Mouse (Mus musculus): ENCODE results near the gene Loxl3. TPM values are rescaled to one million over a fixed set of nuclear protein-coding genes. Genes with fewer than 3 reads are reported as not detected.

The Loxl3 gene
- polyA plus RNA-seq, 1 experiment from 2014 or later, result 8.0 TPM

MicroRNAs encoded within 50 kb of the gene (microRNA counts, 519-probe panel; counts per million panel counts)
- not detected for microRNA mmu-miR-3470a+mmu-miR-3470b

Small RNAs within 50 kb of the gene (microRNA-seq; reads per million reads assigned to microRNA genes)
- gene Mir3470a (not detected), gene Mir7040 (not detected)

Other genes starting within 250 kb of the Loxl3 start
- 4.6 and 5.9 TPM in 2 replicates for gene Sema4f, start 94.4 kb upstream of the Loxl3 start, polyA plus RNA-seq (2016; fragmentation: Nextera tagmentation; extraction: Ambion mirVana)
- gene M1ap, start 87.3 kb upstream of the Loxl3 start, polyA plus RNA-seq (2016; fragmentation: Nextera tagmentation; extraction: Ambion mirVana), result not detected in 2 replicates
- gene Dok1, start 702 bp upstream of the Loxl3 start, polyA plus RNA-seq (2016; fragmentation: Nextera tagmentation; extraction: Ambion mirVana), result 4.9 and 5.4 TPM in 2 replicates
- 137 and 142 TPM in 2 replicates for gene Aup1, start 20.3 kb downstream of the Loxl3 start, polyA plus RNA-seq (2016; fragmentation: Nextera tagmentation; extraction: Ambion mirVana)
- 64.3 and 65.9 TPM in 2 replicates for gene Htra2, start 21.1 kb downstream of the Loxl3 start, polyA plus RNA-seq (2016; fragmentation: Nextera tagmentation; extraction: Ambion mirVana)
- gene Dqx1, start 23.7 kb downstream of the Loxl3 start, polyA plus RNA-seq (2016; fragmentation: Nextera tagmentation; extraction: Ambion mirVana), result 0.63 and 0.88 TPM in 2 replicates
- gene Tlx2, start 36.1 kb downstream of the Loxl3 start, polyA plus RNA-seq (2016; fragmentation: Nextera tagmentation; extraction: Ambion mirVana), result not detected in 2 replicates
- 36.3 and 37.0 TPM in 2 replicates for gene Pcgf1, start 43.7 kb downstream of the Loxl3 start, polyA plus RNA-seq (2016; fragmentation: Nextera tagmentation; extraction: Ambion mirVana)
- gene Lbx2, start 52.2 kb downstream of the Loxl3 start, polyA plus RNA-seq (2016; fragmentation: Nextera tagmentation; extraction: Ambion mirVana), result 0.27 TPM in 1 of 2 replicates, not detected in the other
- gene Ccdc142, start 67.4 kb downstream of the Loxl3 start, polyA plus RNA-seq (2016; fragmentation: Nextera tagmentation; extraction: Ambion mirVana), result 2.6 and 3.4 TPM in 2 replicates
- gene Gm42688, start 67.4 kb downstream of the Loxl3 start, polyA plus RNA-seq (2016; fragmentation: Nextera tagmentation; extraction: Ambion mirVana), result 3.4 and 3.7 TPM in 2 replicates
- gene Mrpl53, start 74.9 kb downstream of the Loxl3 start, polyA plus RNA-seq (2016; fragmentation: Nextera tagmentation; extraction: Ambion mirVana), result 117 TPM in 2 replicates
- gene Mogs, start 81.3 kb downstream of the Loxl3 start, polyA plus RNA-seq (2016; fragmentation: Nextera tagmentation; extraction: Ambion mirVana), result 37.4 and 38.6 TPM in 2 replicates
- 202 and 219 TPM in 2 replicates for gene Wbp1, start 87.4 kb downstream of the Loxl3 start, polyA plus RNA-seq (2016; fragmentation: Nextera tagmentation; extraction: Ambion mirVana)
- gene Ino80b, start 91.3 kb downstream of the Loxl3 start, polyA plus RNA-seq (2016; fragmentation: Nextera tagmentation; extraction: Ambion mirVana), result 19.0 and 20.6 TPM in 2 replicates
- 19.9 and 20.1 TPM in 2 replicates for gene Rtkn, start 101.3 kb downstream of the Loxl3 start, polyA plus RNA-seq (2016; fragmentation: Nextera tagmentation; extraction: Ambion mirVana)
- gene Wdr54, start 122.2 kb downstream of the Loxl3 start, polyA plus RNA-seq (2016; fragmentation: Nextera tagmentation; extraction: Ambion mirVana), result 12.5 and 15.4 TPM in 2 replicates
- 1.8 and 2.7 TPM in 2 replicates for gene 1700003E16Rik, start 122.2 kb downstream of the Loxl3 start, polyA plus RNA-seq (2016; fragmentation: Nextera tagmentation; extraction: Ambion mirVana)
- gene Dctn1, start 131.7 kb downstream of the Loxl3 start, polyA plus RNA-seq (2016; fragmentation: Nextera tagmentation; extraction: Ambion mirVana), result 128 and 137 TPM in 2 replicates
- gene Slc4a5, start 185.7 kb downstream of the Loxl3 start, polyA plus RNA-seq (2016; fragmentation: Nextera tagmentation; extraction: Ambion mirVana), result 0.12 and 0.24 TPM in 2 replicates

All from forebrain, embryonic 12.5 days (tissue).